Mouse (Mus musculus) MEL (cell line): ENCODE results near the gene Maff.

Experiments used
- EP300 ChIP-seq, 2 experiments: IDR thresholded peaks; 2 replicates each; pipeline ENCODE4 v1.6.1; 2011; ENCODE audit warnings: improper control_type of control experiment in 2 of 2, low read length in 2 of 2, low read depth in 1 of 2, mild to moderate bottlenecking in 1 of 2
- ETS1 ChIP-seq: IDR thresholded peaks from 2 replicates; pipeline ENCODE4 v1.6.1; 2012; ENCODE audit warnings: low read depth, mild to moderate bottlenecking, inconsistent platforms, low read length, improper control_type of control experiment, moderate library complexity
- GATA1 ChIP-seq: IDR thresholded peaks from 2 replicates; pipeline ENCODE4 v1.6.1; 2011; ENCODE audit warnings: low read depth, low read length, improper control_type of control experiment
- MAX ChIP-seq: IDR thresholded peaks from 2 replicates; pipeline ENCODE4 v1.6.1; 2011; ENCODE audit warnings: low read length, improper control_type of control experiment
- RCOR1 ChIP-seq: IDR thresholded peaks from 2 replicates; pipeline ENCODE4 v1.6.1; 2012; ENCODE audit warnings: low read depth, mild to moderate bottlenecking, inconsistent platforms, low read length, improper control_type of control experiment

- no peak for TF ChIP-seq MAX
- no peak for TF ChIP-seq GATA1
- TF ChIP-seq ETS1: no peak
- TF ChIP-seq EP300 (IDR thresholded peaks at IDR 0.05; ENCODE audit: low read depth in 1 of 2, low read length in 2 of 2): no peak
- TF ChIP-seq RCOR1: no peak
These were observed at the start of gene Maff for GRCm38 (mm10) chr15:79346051-79346793.
